Mouse (Mus musculus): ENCODE results near the gene Wnt7a. TPM values are rescaled to one million over a fixed set of nuclear protein-coding genes. Genes with fewer than 3 reads are reported as not detected.
A peak's percentile ranks its signal among the peaks of the same experiment; 100 is the strongest.

Gene Wnt7a
- 7.6 and 10.3 TPM in 2 replicates for polyA plus RNA-seq (2014; fragmentation: Nextera tagmentation; extraction: Ambion mirVana)

DNA sequence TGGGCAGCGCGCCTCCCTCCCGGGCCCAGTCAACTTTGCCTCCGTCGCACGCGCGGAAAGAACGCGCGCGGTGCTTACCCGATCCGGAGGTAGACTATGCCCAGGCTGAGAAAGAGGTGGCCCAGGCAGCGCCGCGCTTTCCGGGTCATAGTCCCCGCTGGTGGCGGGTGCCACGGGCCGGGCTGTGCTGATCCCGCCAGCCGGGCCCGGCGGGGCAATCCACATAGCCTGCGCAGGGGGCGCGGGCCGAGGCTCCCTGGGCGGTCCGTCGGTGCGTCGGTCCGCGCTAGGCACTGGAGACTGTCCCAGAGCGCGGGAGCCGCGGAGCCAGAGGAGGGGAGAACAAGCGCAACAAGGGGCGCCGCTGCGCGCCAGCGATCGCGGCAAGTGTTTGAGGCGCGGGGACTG lies at the start of gene Wnt7a:
Gene Wnt7a (minus strand): TSS at position 403 of the 408 bp plus-strand sequence.
- H3K27ac ChIP-seq (ENCODE audit: low read depth, low read length), result peak within 1 kb of the TSS; percentile 21; the same call in 1 of the 2 replicates
- DNase-seq (ENCODE audit: low spot score) (peak; percentile 65), ATAC-seq (ENCODE audit: low FRiP score) (peak; percentile 62)
- H3K4me2 ChIP-seq (replicated peaks; ENCODE audit: low read depth, low read length), result peak within 1 kb of the TSS; percentile 82
- peak within 1 kb of the TSS; percentile 57 for H3K4me3 ChIP-seq (ENCODE audit: low read depth, low read length)
- under 1% methylated on average over 32 of the region's 51 CpGs for WGBS
- H3K9me3 ChIP-seq (ENCODE audit: control insufficient read depth, low read length), result no peaks in the 10 kb centered on the region
- H3K36me3 ChIP-seq (ENCODE audit: control insufficient read depth, insufficient read depth, low read length), result no peaks in the 10 kb centered on the region
- H3K9ac ChIP-seq (ENCODE audit: low read depth, low read length), result peak within 1 kb of the TSS; percentile 76
- H3K27me3 ChIP-seq (ENCODE audit: control insufficient read depth, insufficient read depth, low read length), result peaks cover 46% of the 10 kb centered on the region
- no peaks in the 10 kb centered on the region; the same call in 1 of the 2 replicates for H3K4me1 ChIP-seq (replicated peaks; ENCODE audit: control insufficient read depth, insufficient read depth, low read length)

- no peak for DNase-seq (ENCODE audit: low spot score)
- no peak overlapping the region for H3K4me2 ChIP-seq (replicated peaks; ENCODE audit: low read depth, low read length)
- H3K27ac ChIP-seq (ENCODE audit: low read depth, low read length), result no peak overlapping the region
- no peaks in the 10 kb centered on the region for H3K27me3 ChIP-seq (ENCODE audit: control insufficient read depth, insufficient read depth, low read length)
- no peaks in the 10 kb centered on the region for H3K4me1 ChIP-seq (replicated peaks; ENCODE audit: control insufficient read depth, insufficient read depth, low read length)
- no peak overlapping the region for H3K9ac ChIP-seq (ENCODE audit: low read depth, low read length)
- no peak for ATAC-seq (ENCODE audit: low FRiP score)
- no peaks in the 10 kb centered on the region for H3K9me3 ChIP-seq (ENCODE audit: control insufficient read depth, low read length)
- H3K4me3 ChIP-seq (ENCODE audit: low read depth, low read length), result no peak overlapping the region
- WGBS, result 92% methylated on average over 1 of the region's 1 CpGs
- peaks cover 5% of the 10 kb centered on the region for H3K36me3 ChIP-seq (ENCODE audit: control insufficient read depth, insufficient read depth, low read length)
Observed at GRCm38 (mm10) chr6:91459471-91459870, 48.3 kb upstream of the Wnt7a start.

GRCm38 (mm10) chr6:91454546-91454945 lies 43.4 kb upstream of the Wnt7a start:
- no peaks in the 10 kb centered on the region for H3K9me3 ChIP-seq (ENCODE audit: control insufficient read depth, low read length)
- no peak overlapping the region for H3K9ac ChIP-seq (ENCODE audit: low read depth, low read length)
- H3K4me1 ChIP-seq (replicated peaks; ENCODE audit: control insufficient read depth, insufficient read depth, low read length), result no peaks in the 10 kb centered on the region
- H3K4me2 ChIP-seq (replicated peaks; ENCODE audit: low read depth, low read length), result no peak overlapping the region
- no peak overlapping the region for H3K27ac ChIP-seq (ENCODE audit: low read depth, low read length)
- no peak for ATAC-seq (ENCODE audit: low FRiP score)
- WGBS, result 61% methylated on average over 5 of the region's 5 CpGs
- no peak overlapping the region for H3K4me3 ChIP-seq (ENCODE audit: low read depth, low read length)
- no peaks in the 10 kb centered on the region for H3K36me3 ChIP-seq (ENCODE audit: control insufficient read depth, insufficient read depth, low read length)
- no peak for DNase-seq (ENCODE audit: low spot score)
- H3K27me3 ChIP-seq (ENCODE audit: control insufficient read depth, insufficient read depth, low read length), result no peaks in the 10 kb centered on the region

DNA sequence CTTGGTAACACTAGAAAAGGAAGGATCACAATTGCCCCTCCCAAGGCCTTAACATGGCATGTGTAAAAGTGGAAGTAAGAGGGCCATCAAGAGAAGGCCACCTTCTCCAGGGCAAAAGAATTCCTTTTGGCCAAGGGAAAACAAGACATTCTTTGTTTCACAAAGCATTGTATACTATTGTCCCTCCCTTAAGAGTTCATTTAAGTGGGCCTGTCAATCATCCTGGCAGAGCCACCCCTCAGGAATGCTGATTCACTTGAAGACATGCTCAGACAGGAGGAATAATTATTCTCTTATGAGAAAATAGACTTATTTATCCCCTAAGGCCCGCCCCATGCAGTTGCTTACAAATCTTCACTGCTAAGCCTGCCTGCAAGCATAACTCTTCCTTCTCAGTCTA lies 40.9 kb upstream of the Wnt7a start:
- peak; percentile 5 for DNase-seq (ENCODE audit: low spot score)
- 62% methylated on average over 1 of the region's 1 CpGs for WGBS
- Histone ChIP-seq H3K4me3 (ENCODE audit: low read depth, low read length) (no peak overlapping the region), H3K27ac (ENCODE audit: low read depth, low read length) (no peak overlapping the region), H3K4me1 (replicated peaks; ENCODE audit: control insufficient read depth, insufficient read depth, low read length) (no peaks in the 10 kb centered on the region), H3K27me3 (ENCODE audit: control insufficient read depth, insufficient read depth, low read length) (no peaks in the 10 kb centered on the region), H3K9ac (ENCODE audit: low read depth, low read length) (no peak overlapping the region), H3K4me2 (replicated peaks; ENCODE audit: low read depth, low read length) (no peak overlapping the region), H3K9me3 (ENCODE audit: control insufficient read depth, low read length) (no peaks in the 10 kb centered on the region), H3K36me3 (ENCODE audit: control insufficient read depth, insufficient read depth, low read length) (no peaks in the 10 kb centered on the region)
- ATAC-seq (ENCODE audit: low FRiP score), result no peak

DNA sequence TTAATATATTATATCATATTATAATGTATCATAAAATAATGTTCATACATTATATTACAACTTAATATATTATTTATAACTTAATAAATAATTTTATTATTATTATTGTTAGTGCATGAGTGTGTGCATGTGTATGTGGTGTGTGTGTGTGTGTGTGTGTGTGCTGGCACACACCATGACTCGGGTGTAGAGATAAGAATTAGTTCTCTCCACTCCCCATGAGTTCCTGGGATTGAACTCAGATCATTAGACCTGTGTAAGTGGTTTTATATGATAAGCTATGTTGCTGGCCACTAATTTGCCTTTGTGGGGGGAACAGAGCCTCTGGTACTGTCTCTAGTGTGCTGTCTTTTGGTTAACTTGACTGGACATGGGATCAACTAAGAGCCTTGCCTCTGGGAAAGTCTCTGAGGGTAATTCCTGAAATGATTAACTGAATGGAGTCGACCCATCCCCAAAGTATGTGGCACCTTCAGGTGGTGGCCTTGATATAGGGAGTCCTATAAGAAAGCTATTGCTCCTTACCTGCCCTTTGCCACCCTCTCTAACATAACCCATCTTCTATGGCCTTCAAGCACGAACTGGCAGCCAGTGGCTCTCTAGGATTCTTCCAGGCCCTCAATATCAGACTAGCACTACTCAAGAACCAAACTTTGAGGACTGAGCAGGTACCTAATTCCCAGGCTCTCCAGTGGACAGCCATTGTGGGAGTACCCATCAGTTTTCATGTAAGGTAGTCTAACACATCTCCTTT lies 38.5 kb upstream of the Wnt7a start:
- Histone ChIP-seq H3K4me2 (replicated peaks; ENCODE audit: low read depth, low read length) (no peak overlapping the region), H3K4me1 (replicated peaks; ENCODE audit: control insufficient read depth, insufficient read depth, low read length) (no peaks in the 10 kb centered on the region), H3K9me3 (ENCODE audit: control insufficient read depth, low read length) (no peaks in the 10 kb centered on the region), H3K27me3 (ENCODE audit: control insufficient read depth, insufficient read depth, low read length) (no peaks in the 10 kb centered on the region), H3K27ac (ENCODE audit: low read depth, low read length) (no peak overlapping the region), H3K9ac (ENCODE audit: low read depth, low read length) (no peak overlapping the region), H3K4me3 (ENCODE audit: low read depth, low read length) (no peak overlapping the region), H3K36me3 (ENCODE audit: control insufficient read depth, insufficient read depth, low read length) (no peaks in the 10 kb centered on the region)
- WGBS, result 62% methylated on average over 3 of the region's 3 CpGs
- DNase-seq (ENCODE audit: low spot score) (no peak), ATAC-seq (ENCODE audit: low FRiP score) (no peak)

- H3K27ac ChIP-seq (ENCODE audit: low read depth, low read length), result no peak overlapping the region
- DNase-seq (ENCODE audit: low spot score) (no peak), ATAC-seq (ENCODE audit: low FRiP score) (no peak)
- no peak overlapping the region for H3K4me2 ChIP-seq (replicated peaks; ENCODE audit: low read depth, low read length)
- no peaks in the 10 kb centered on the region for H3K27me3 ChIP-seq (ENCODE audit: control insufficient read depth, insufficient read depth, low read length)
- H3K9ac ChIP-seq (ENCODE audit: low read depth, low read length), result no peak overlapping the region
- H3K9me3 ChIP-seq (ENCODE audit: control insufficient read depth, low read length), result no peaks in the 10 kb centered on the region
- WGBS, result 74% methylated on average over 3 of the region's 3 CpGs
- H3K36me3 ChIP-seq (ENCODE audit: control insufficient read depth, insufficient read depth, low read length), result no peaks in the 10 kb centered on the region
- no peak overlapping the region for H3K4me3 ChIP-seq (ENCODE audit: low read depth, low read length)
- no peaks in the 10 kb centered on the region for H3K4me1 ChIP-seq (replicated peaks; ENCODE audit: control insufficient read depth, insufficient read depth, low read length)
Observed at GRCm38 (mm10) chr6:91445316-91445715, 34.2 kb upstream of the Wnt7a start.

DNA sequence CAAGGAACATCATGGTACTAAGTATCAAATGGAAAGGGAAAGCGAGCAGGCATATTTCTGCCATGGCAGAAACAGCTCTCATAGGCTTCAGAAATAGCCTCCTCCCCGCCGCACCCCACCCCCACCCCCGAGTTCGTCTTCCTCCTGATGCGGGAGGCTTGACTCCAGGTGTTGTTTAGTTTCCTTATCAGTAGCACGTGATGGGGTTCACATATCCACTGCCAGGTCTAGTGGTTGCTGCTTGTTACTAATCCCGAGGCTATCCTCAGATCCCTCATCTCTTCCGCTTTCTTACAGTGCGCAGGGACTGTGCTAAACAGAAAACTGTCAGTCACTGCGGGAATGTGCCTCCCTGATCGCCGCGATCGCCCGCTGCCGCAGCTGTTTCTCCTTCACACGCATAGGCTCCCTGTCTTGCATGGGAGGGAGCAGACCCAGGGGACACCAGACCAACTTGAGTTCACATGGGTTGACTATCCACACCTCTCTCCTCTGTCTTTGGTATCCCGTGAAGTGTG lies 30.0 kb upstream of the Wnt7a start:
- Histone ChIP-seq H3K4me1 (replicated peaks; ENCODE audit: control insufficient read depth, insufficient read depth, low read length) (no peaks in the 10 kb centered on the region), H3K27me3 (ENCODE audit: control insufficient read depth, insufficient read depth, low read length) (peaks cover 2% of the 10 kb centered on the region; the same call in 1 of the 2 replicates), H3K27ac (ENCODE audit: low read depth, low read length) (no peak overlapping the region), H3K9me3 (ENCODE audit: control insufficient read depth, low read length) (no peaks in the 10 kb centered on the region), H3K4me2 (replicated peaks; ENCODE audit: low read depth, low read length) (peak overlapping the region; percentile 65), H3K36me3 (ENCODE audit: control insufficient read depth, insufficient read depth, low read length) (no peaks in the 10 kb centered on the region), H3K4me3 (ENCODE audit: low read depth, low read length) (peak overlapping the region; percentile 60), H3K9ac (ENCODE audit: low read depth, low read length) (peak overlapping the region; percentile 74)
- DNase-seq (ENCODE audit: low spot score) (no peak), ATAC-seq (ENCODE audit: low FRiP score) (peak; percentile 70)
- WGBS, result 4% methylated on average over 19 of the region's 19 CpGs

- 3% methylated on average over 30 of the region's 30 CpGs for WGBS
- Histone ChIP-seq H3K36me3 (ENCODE audit: control insufficient read depth, insufficient read depth, low read length) (no peaks in the 10 kb centered on the region), H3K27ac (ENCODE audit: low read depth, low read length) (0 out of 2 replicates have a peak overlapping the region, but pooled peaks have one; percentile 24), H3K9ac (ENCODE audit: low read depth, low read length) (peak overlapping the region; percentile 74), H3K9me3 (ENCODE audit: control insufficient read depth, low read length) (no peaks in the 10 kb centered on the region), H3K4me1 (replicated peaks; ENCODE audit: control insufficient read depth, insufficient read depth, low read length) (no peaks in the 10 kb centered on the region), H3K4me2 (replicated peaks; ENCODE audit: low read depth, low read length) (peak overlapping the region; percentile 65), H3K27me3 (ENCODE audit: control insufficient read depth, insufficient read depth, low read length) (peaks cover 2% of the 10 kb centered on the region; the same call in 1 of the 2 replicates), H3K4me3 (ENCODE audit: low read depth, low read length) (peak overlapping the region; percentile 60)
- peak; percentile 96 for ATAC-seq (ENCODE audit: low FRiP score)
- peak; percentile 98 for DNase-seq (ENCODE audit: low spot score)
Observed at GRCm38 (mm10) chr6:91440474-91441144, 29.4 kb upstream of the Wnt7a start.
